Mouse (Mus musculus): Measurements from ENCODE around the gene Dscam.

Gene Dscam

DNA sequence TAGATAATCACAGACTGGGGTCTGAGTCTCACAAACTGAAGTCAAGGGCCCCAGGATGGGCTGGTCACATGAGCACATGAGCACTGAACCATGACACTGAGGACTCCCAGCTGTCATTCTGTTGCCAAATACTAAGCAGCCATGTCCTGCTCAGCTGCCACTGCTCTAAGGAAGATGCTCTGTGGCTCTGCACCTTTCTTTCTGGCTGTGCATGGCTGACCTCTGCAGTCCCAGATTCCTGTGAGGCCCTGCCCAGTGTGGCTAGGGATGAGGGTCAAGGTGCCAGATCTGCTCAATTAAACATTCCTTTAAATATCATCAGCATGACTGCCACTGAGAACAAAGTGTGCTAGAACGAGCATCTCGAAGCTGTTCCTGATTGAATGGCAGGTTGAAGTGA, 70.5 kb downstream of the Dscam start:
- DNase-seq, result no peak

DNA sequence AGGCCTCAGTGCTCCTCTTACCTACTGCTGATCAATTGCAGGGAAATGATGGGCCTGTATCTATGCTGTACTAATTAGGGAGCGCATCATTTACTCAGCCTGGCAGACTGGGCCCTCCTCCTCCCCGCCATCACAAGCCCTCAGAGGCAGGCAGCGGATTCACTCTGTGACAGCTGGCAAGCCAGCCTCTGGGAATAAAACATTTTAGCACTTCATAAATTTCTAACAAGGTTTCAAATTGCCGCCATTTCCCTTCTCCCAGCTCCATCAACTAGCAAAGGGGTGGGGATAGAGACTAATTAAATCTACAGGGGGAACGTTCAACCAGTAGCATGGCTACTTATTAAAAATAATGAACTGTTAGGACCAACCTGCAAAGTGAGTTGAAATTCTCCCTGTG, 72.0 kb downstream of the Dscam start:
- DNase-seq, result no peak

DNA sequence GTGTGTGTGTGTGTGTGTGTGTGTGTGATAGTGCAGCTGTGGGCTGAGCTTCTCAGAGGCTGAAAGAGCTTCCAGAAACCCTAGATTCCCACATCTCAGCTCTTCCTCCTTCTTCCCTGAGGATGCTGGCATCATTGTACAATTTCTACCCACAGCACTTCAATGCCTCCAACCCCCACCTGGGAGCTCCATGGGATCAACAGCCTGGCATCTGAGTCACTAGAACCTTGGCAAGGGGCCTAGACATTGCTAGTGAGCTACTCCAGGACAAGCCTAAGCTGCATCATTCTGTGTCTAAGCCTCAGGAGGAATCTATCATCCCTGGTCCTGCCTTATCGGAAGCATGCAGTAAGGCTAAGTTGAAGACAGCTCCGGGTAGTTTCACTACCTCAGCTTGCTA, 73.8 kb downstream of the Dscam start:
- no peak for DNase-seq

DNA sequence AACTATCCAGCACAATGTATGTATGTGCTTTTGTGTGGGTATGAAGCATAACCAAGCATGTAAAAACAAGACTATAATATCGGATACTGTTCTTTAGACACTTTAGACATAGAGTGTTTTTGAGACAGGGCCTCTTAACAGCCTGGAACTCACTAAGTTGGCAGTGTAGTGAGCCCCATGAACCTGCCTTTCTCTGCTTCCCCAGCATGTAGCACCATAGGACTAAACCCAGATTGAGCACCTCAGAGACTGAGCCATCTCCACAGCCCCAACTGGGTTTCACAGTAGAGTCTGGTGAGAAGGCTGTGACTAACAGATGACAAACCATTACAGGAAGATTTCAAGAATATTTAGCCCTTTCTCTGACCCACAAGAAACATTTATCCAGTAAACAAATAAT, 75.1 kb downstream of the Dscam start:
- DNase-seq, result no peak

DNA sequence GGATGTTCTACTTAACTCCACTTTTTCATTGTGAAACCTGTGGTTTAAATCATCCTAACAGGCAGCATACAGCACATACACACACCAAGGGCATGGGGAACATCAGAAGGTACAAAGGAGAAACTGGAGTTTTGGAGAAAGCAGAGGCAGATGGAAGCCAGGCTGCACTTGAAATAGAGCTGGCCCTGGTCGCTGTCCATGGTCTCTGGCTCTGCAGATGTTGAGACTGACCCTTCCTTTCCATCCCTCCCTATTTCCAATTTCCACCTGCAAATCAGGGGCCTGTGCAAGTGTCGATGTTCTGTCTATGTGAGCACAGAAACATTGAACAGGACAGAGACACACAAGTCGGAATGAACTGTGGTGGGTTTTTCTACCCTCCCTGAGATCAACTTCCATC, 81.2 kb downstream of the Dscam start:
- no peak for DNase-seq

DNA sequence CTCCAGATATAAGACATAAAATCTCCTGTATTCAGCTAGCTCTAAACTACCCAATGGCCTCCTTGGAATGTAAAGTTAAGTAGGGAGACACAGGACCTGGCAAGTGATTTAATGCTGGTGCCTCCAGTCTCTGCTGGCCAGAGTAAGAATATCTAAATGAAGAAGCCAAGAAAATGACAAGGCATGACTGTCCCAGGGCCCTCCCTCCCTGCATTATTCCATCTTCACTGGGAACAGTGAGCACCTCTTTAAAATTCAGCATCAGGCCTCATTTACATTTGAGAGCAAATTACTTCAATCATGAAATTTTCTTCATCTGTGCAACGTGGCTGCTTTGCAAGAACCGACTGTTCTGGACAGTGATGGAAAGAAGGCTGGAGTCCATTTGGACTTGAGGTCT, 86.9 kb downstream of the Dscam start:
- DNase-seq, result no peak

DNA sequence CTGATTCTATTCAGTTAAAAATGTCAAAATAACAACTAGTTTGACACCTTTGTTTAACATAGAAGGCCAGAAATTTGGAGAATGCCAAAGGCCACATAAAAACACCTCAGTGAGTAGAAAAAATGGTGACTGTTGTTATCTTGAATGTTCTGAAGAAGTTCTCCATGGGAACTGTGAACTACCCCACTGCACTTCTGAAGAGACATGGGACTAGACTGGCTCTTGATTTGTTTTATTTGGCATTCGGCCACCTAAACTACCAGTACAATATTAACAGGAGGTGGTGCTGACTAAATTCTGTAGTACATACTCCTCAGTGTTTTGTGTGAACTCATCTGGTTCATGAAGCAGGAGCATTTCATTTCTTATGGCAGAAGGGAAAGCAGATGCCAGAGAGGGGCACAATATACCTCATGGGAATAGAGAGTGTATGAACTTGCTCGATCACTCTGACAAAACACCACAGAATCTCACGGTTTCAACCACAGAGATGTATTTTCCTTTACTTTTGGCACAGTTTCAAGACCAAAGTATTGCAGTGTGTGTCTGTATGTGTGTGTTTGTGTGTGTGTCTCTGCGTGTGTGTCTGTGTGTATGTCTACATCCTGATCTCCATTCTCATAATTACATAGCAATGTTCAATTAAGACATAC, 94.5 kb downstream of the Dscam start:
- no peak for DNase-seq

DNA sequence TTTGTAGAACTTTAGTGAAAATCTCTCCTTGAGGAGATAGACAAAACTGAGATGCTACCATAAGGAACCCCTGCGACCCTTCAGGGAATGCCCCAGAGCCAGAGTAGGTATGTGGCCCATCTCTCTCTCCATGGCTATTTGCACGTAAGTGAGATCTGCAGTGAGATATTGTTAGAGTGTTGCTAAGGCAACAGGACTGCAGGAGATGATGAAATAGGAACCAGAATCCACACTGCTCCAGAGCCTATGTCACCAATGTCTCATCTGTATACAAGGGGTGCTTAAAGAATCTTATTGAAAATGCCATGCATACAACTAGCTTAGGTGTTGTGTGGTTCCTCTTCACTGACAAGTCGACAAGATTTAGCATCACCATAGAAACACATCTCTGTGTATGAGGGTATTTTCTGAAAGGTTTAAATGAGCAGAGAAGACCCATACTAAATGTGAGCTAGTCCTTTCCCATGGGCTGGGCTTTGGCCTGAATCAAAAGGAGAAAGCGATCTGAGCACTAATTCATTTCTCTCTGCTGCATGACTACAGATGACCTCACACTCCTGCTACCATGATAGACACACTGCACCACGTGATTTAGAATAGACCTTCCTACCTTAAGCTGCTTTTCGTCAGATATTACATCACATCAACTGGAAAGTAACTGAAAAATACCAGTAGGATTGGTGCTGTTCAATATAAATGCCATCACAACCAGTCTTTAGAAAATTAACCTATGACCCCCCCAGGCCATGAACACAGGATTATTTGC, 95.2 kb downstream of the Dscam start:
- no peak for DNase-seq

DNA sequence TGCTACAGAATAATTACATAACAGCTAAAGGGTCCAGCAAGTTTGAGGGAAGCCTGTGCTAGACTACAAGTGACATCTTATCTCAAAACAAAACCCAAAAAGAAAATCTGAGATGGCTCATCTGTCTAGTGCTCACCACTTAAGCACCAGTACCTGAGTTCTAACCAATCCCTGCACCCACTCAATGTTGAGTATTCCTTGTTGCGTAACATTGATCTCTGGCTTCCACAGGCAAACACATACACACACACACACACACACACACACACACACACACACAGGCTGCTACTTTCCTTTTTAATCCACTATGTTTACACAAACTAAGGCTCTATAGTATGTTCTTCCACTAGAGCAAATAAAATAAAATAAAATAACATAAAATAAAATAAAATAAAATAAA, 96.7 kb downstream of the Dscam start:
- no peak for DNase-seq

DNA sequence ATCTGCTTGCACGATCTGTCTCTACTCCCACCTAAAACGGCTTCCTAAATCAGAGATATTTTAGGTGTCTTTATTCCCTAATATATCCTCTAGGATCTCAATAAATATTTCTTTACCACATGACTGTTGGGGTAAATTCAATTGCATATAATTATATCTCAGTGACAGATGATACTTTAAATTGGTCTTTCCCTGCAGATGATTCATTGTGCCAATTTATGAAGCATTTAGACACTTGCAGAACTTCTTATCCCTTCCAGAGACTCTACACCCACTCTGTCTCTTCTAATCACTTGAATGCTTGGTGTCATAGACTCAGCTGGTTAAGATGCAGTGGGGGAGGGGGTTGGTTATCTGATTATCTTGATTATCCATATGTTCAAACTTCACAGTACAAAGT, 97.9 kb downstream of the Dscam start:
- no peak for DNase-seq

DNA sequence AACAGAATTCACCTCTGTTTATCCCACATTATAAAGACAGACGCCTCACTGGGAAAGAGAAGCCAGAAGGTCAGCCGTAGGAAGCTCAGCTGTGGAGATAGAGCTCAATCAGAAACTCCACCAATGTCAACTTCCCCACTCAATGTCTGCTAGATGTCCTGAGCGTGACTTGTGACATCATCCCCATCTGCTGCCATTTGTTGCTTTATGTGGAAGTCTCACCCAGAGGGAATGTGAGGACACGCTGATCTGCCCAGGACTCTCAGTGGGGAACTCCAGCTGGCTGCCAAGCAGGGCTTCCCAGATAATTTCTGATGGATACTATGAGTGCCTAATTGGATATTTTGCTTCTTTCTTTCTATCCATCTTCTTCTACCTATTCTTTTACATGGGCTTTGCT, 103.7 kb downstream of the Dscam start:
- no peak for DNase-seq

DNA sequence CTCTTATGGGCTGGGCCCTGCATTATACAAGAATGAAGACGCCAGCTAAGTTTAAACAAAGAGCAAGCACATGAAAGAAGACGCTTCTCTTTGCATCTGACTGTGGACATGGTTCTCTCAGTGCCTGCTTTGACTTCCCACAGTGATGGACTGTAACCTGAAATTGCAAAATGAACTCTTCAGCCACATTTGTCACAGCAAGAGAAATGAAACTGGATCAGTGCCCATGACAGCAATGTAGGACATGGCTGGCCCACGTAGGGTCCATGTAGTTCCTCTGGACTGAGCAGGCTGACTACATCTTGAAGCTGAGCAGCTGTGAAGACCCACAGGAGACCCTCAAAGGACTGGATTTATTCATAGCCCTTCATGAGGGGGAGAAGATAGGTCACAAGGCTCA, 108.3 kb downstream of the Dscam start:
- no peak for DNase-seq

DNA sequence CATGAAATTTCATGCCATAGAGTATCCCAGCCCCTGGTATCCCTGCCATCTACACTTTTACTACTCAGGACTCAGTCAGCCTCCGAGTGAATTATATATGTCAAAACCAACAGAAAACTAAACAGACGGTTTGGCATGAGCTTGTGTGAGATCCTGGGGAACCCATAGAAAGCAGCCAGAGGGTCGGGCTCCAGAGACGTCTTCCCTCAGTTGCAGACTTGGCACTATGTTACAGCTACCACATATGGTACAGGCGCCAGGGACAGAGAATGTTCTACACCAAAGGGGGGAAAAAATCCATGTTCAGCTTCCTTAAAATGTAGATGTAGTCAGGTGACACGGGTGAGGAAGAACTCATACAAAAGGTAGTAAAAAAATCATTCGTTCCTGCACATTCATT, 109.2 kb downstream of the Dscam start:
- DNase-seq, result no peak

DNA sequence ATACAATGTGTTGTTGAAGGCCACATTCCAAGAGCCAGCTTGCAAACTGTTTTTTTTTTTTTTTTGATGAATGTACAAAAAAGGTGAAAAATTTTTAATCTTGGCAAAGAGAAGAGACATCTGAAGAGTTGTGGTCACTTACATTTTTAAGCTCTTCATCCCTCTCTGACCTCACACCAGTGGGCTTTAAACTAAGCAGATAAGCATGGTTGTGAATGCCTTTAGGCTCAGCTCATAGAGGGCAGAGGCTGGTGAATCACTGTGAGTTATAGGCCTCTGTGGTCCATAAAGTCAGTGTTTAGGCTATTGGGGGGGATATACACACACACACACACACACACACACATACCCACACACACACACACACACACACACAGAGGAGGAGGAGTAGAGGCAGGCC, 109.8 kb downstream of the Dscam start:
- DNase-seq, result no peak

DNA sequence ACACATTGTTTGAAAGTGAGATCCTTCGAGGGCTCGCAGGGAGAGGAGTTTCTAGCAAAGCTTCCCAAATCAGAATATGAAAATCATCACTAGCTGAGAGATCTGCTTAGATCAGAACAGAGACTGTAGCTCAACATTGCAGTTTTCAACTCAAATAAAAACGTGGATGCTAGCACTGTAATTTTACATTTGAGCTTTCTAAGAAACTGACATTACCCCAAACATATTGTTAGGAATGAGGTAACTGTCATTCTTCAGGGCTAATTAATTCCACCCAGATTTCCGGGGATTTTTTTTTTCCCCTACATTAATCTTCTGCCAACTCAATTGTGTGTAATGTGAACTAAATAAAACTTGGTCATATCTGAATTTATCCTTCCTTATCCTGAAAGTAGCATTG, 110.3 kb downstream of the Dscam start:
- DNase-seq, result no peak

DNA sequence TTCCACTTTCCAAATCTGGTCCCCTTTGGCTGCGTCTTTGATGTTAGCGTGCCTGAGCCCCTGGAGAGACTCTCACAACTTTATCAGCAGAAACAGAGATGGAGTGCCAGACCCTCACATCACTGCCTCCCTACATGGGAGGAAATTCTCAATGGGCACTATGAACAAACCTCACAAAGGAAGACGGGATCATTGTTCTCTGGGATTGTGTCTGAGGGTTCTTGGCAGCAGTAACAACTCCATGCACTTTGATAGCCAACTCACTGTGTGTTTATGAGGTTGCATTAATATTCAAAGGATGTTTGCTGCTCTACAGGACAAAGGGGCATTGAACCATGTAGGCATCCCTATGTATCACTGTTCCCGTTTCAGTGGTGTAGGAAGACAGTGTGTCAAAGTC, 135.3 kb downstream of the Dscam start:
- DNase-seq, result no peak

DNA sequence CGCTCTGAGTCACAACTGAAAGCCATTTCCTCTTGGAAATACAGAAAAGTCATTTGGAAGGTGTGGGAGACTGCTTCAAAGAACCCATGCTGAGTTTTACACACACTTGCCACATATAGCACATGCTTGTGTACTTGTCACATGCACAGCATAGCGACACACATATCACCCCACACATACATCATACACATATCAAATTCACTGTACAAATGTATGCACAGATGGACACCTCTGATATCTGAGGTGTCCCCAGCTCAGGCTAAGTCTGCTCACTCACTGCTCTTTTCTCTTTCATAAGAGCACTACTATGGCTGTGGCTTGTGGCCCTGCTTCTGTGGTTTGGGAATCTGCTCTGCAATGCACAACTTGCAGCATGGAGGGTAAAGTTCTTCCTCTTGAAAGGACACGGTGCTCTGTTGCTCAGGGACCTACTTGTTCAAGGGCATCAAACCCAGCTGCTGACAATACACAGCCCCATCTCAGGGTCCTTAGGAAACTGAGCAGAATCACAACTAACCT, 137.0 kb downstream of the Dscam start:
- no peak for DNase-seq

DNA sequence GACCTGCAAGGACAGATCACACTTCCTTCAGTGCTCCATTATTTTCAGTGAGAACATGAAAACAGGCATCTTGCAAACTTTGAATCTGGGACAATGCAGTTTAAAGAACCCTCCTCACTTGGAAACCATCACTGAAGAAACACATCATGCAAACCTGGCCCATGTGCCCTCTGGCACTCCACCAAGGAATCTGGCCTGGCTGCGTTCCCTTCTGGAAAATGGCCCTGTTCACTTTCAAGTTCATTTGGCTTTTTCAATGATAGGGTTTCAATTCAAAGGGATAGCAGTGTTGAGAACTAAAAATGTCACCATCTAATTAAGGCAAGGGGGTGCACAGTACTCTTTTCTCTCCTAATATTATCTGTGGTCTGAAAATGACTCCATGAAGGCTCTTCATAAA, 142.9 kb downstream of the Dscam start:
- DNase-seq, result no peak

DNA sequence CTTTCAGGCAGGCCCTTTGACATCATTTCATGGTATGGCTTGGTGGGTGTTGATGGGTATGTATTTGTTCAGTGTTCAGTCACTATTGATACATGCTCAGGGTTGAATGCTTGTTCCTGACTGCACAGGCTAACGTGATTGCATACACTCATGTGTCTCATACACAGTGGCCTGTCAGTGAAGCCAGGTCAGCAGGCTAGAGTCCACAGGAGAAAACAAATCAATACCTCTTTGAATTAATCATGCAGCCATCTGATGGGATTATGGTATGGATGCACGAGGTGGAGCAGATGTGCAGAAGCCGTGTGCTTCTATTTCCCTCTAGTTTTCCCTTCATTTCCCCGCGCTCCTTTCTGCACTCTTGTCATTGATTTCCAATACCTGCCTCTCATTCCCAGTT, 143.7 kb downstream of the Dscam start:
- DNase-seq, result no peak

DNA sequence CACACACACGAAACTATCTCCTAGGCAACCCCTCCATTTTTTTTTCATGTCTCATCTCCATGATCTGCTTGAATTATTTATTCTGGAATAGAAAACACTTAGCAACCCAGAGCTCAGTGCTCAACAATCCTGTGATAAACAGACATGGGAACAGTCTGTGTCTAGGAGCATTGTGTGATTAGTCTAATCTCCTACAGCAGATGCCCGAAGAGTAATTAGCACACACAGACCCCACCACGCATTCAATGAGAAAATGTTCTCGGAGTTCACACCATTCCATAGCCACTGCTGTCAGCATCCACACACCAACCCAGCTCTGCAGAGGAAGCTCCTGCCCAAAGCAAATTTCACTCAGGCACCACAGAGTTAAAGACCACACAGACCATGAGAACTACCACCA, 146.1 kb downstream of the Dscam start:
- no peak for DNase-seq

DNA sequence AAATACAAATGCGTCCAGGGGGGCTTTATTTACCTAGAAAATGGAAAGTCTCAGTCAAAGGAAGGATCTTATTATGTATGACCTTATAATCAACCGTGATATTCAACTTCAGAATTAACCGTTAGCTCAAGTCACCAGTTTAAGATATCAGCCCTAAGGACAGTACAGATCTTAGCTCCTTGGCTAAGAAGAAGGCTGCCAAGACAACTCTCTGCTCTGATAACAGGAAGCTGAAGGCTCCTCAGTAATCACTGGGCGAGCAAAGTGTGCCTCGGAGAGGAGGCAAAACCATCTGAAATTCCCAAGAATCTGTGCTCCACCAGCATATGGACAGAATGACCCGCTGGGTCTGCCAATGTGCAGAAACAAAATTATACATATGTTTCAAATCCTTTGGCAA, 149.1 kb downstream of the Dscam start:
- no peak for DNase-seq

DNA sequence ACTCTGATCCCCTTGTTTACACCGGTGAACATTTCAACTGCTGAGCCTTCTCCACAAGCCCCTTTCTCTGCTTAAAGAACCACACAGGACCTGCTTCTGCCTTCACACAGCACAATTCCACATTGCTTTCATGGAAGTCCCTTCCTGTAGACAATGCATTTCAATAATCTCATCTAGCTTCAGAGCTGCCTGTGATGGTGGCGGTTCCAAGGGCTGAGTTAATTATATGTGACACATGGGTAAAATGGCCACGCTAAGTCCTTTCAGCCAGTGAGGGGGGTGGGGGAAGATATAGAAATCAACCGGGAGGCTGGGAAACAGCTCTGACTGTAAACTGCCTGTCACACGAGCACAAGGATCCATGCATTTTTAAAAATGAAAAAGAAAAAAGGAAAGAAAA, 152.2 kb downstream of the Dscam start:
- DNase-seq, result no peak

DNA sequence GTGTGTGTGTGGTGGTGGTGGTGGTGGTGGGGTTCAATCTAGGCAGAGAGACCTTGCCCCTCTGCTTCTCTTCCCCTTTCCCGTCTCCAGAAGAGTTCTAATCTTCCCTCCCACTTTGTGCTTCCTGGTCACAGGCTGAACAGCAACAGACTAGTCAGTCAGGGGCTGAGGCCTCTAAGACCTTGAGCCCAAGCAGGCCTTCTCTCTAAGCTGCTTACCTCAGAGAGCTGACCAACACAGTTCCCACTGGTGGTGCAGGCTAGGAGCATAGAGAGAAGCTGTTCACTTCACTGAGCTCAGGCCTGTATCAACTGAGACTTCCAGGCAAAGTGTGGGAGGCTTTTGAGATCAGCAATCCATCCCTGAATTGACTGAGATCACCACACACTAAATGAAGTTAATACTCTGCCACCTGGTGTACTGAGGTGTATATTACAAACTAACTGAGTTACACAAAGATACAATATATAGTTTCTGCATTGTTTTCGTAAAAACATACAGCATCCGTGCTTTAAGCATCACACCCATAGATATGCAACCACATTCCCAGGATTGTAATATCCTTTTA, 153.3 kb downstream of the Dscam start:
- DNase-seq, result no peak

DNA sequence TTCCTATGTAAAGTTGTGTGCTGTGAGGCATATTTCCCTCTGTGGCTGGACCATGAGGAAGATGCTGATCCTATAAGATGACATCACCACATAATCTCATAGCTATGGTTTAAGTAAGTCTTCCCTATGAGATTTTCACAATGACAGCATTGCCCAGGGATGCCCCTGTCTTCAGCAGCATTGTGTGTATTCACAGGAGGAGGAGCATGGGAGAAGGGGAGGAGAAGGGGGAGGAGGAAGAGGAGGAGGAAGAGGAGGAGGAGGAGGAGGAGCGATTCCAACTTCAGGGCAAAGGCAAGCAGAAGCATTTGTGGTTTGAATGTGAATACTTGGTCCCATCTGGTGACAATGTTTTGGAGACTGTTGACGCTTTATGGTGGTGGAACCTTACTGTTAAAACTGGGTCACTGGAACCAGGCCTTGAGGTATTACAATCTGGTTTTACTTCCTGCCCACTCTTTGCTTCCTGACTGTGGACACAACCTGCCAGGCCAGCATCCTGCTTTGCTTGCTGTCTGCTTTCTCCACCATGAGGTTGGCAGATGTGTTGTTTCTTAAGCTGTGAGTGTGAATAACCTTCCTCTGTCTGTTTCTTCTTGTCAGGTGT, 154.2 kb downstream of the Dscam start:
- DNase-seq, result no peak
